ENCODE assay signal across 8 mouse cellular contexts in the genomic region with DNA sequence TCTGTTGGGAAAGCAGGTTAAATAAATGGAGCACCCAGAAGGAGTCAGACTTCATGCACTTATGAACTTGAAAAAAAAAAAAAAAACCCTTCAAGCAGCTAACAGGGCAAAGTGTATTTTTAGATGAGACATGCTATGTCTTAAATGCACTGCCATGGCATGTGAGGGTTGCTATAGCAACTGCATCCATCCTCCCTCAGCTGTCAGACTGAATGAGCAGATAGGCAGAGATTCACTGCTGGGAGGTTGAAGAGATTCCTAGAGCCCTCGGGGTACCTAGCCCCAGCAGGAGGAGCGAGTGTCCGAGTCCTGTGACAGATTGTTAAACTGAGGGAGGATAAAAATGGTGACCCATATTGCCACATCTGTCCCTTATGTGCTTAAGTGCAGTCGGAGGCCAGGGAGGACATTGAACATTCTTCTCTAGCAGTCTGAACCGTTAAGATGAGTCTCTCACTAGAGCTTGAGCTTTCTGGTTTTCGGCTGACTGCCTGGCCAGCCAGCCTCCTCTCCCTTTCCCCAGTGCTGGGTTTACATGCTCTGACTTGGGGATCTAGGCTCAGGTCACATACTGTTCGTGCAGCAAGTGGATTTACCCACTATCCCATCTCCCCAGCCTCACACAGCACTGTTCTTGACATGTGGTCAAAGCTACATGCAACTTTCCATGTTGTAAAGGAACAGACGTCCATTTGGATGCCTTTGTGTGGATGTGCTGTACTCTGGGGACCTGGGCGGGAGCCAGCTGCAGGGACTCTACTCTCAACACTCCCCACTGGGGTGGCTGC. TPM values are rescaled to one million over a fixed set of nuclear protein-coding genes. Genes with fewer than 3 reads are reported as not detected.
"Had no signal": no experiment of that assay in that cellular context is flagged by ENCODE, and none has a peak within 500 bp of the region (broad histone marks: within the 10 kb centered on the region; RNA-seq: fewer than 3 reads in every experiment).

No protein-coding gene starts in this region.

RNA-seq across cellular contexts. Expression of a gene that starts 18.9 kb away (rescaled TPM):
- polyA plus RNA-seq: kidney, embryonic 14.5 days; limb, embryonic 12.5 days; liver, embryonic 13.5 days; liver, postnatal 0 days; lung, embryonic 15.5 days; macrophage; myocyte; neural tube, embryonic 11.5 days had no signal

RNA-seq across cellular contexts. Expression of a gene that starts 51.8 kb away (rescaled TPM):
- polyA plus RNA-seq: limb, embryonic 12.5 days; liver, embryonic 13.5 days; liver, postnatal 0 days; lung, embryonic 15.5 days; myocyte; neural tube, embryonic 11.5 days had no signal
